Mouse (Mus musculus): ENCODE measurements around the gene Obp1b. TPM values are rescaled to one million over a fixed set of nuclear protein-coding genes. Genes with fewer than 3 reads are reported as not detected.
"Not testable (repeated sequence)": the region's sequence is repeated elsewhere in the genome, so short reads cannot be mapped to it uniquely, and the experiment has no call there.

Gene Obp1b
- total RNA-seq (2021), result not detected in 2 replicates
- long read RNA-seq, experiment 1, result 0 reads
- long read RNA-seq, experiment 2, result 0 reads

DNA sequence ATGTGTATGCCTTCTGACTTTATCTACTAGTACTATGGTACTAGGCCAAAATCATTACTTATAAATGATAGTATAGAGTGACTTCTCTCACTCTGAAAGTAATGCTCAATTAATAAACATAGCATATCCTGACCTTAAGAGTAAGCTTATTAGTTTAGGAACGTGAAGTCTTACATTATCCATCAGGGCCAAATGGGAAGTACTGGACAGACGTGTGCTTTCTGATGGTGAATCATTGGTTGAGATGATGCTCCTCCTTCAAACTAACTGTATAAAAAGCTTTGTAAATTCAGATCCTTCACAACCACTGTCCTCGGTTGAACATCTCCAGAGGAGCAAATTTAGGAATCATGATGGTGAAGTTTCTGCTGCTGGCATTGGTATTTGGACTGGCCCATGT lies at the start of gene Obp1b:
Obp1b (plus strand) TSS at position 301 of the 400 bp plus-strand sequence.
- not testable (repeated sequence) for DNase-seq

DNA sequence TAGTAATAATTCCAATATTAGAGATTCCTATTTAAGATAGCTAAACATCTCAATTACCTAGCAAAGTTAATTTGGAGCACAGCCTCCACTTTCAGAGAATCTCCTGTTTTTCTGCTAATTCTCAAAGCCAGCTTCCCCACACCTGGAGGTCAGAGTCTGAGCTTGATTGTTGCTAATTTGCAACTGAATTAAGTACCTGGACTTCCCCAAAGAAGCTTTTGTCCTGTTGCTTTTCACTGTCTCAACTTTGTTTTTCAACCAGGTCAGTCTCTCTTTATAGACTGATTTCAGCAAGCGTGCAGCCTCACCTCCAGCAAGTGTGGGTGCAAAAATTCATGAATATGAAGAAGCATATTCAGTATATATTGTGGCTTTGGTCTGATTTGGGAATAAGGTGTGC lies 15.6 kb downstream of the Obp1b start:
- not testable (repeated sequence) for DNase-seq

DNA sequence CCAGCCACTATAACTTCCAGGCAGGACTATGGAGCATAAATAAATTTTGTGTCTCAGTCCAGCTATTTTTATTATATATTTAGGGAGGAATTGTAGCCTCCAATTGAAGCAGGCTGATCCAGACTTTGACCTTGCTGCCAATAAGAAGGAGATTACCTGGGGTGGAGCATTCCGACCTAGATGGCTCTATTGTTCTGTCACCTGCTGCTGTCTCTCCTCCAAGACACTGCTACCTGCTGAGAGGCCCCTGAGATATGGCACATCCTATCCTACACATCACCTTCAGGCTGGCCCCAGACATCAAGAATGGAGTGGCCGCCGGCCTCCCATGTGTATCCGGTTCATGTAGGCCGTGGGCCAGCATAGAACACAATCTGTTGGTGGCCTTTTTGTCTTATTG lies 16.3 kb downstream of the Obp1b start:
- no peak for DNase-seq

Other genes starting within 250 kb of the Obp1b start
- gene Obp1a, start 95.4 kb upstream of the Obp1b start, total RNA-seq (2021), result not detected in 2 replicates
- not detected in 2 replicates for gene Gm5938, start 61.3 kb upstream of the Obp1b start, total RNA-seq (2021)
- gene Gm14743, start 59.1 kb downstream of the Obp1b start, total RNA-seq (2021), result not detected in 2 replicates
- gene 4930480E11Rik, start 182.9 kb downstream of the Obp1b start, total RNA-seq (2021), result not detected in 2 replicates

All from adrenal gland, postnatal 14 days (tissue).